Mouse (Mus musculus) ES-Bruce4 (cell line): ENCODE measurements at regions not wholly inside any gene's neighbourhood (a gene's known extent, or its start where the extent isn't known, plus 50 kb on each side); places are given as distances from the start of the nearest gene placed in this dataset.

Source experiments
- CTCF ChIP-seq: IDR thresholded peaks from one replicate; pipeline ENCODE4 v1.8.1; 2011; ENCODE audit warnings: low read depth, low read length
- POLR2A ChIP-seq: IDR thresholded peaks from one replicate; pipeline ENCODE4 v1.8.1; 2011; ENCODE audit warnings: low read length; ENCODE audit not compliant: insufficient read depth

DNA sequence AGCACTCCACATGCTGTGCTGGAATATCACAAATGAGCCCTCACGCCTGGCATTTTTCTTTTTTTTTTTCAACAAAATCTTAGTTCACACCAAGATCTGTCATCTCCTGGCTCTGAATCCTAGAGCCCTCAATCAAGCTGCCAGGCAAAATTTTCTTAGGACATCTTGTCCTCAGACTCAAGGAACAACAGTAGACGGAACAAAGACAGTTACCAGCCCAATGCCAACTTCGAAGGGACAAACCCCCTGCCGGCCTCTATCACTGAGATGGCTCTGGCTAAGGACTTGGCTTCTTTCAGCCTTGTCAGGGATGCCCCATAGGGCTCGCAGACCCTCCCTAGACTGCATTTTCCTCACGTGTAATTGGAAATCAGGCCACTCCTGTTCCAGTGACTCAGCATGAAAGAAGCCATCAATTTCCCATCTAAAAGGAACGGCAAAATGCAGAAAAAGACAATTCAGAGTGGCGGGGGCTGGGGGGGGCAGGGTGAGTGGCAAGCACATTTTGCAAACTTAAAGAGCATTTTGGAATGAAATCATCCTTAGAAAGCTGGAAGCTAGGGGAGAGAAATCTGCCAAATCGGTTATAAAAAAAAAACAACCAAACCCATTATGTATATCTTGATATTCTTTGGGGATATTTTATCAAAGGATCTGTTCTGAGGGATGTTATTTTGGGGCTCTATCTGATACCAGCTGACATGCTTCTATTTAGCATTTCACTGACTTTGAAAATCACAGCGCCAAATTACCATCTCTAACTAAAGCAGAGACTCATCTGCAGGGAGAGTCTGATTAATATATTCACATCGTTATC is 116.1 kb upstream of the Sulf2 start:
- no peak for TF ChIP-seq POLR2A
- TF ChIP-seq CTCF: no peak
